8 mouse cellular contexts compared by ENCODE assay signal in genomic region chr2:174673592-174674286, GRCm38 (mm10). TPM values are rescaled to one million over a fixed set of nuclear protein-coding genes. Genes with fewer than 3 reads are reported as not detected.
A peak's percentile ranks its signal among the peaks of the same experiment; 100 is the strongest.
DNase-seq lines count a peak whose midpoint lies in the region; ATAC-seq lines count a peak whose summit lies in the region.

No protein-coding gene starts in this region.

- H3K4me3 ChIP-seq in hindbrain, embryonic 15.5 days: peak overlapping the region; percentile 43

- H3K4me1 ChIP-seq in hindbrain, embryonic 15.5 days (replicated peaks): peaks cover 11% of the 10 kb centered on the region

- no peaks in the 10 kb centered on the region for H3K36me3 ChIP-seq in hindbrain, embryonic 15.5 days

- ATAC-seq in hindbrain, embryonic 15.5 days (ENCODE audit: low FRiP score, low read depth): peak; percentile 87

- H3K9me3 ChIP-seq in hindbrain, embryonic 15.5 days: no peaks in the 10 kb centered on the region

- peak overlapping the region; percentile 40 for H3K9ac ChIP-seq in hindbrain, embryonic 15.5 days

- H3K27ac ChIP-seq in hindbrain, embryonic 15.5 days (replicated peaks): peak overlapping the region; percentile 57

- peak overlapping the region; percentile 93 for H3K4me2 ChIP-seq in hindbrain, embryonic 15.5 days

- H3K27me3 ChIP-seq in hindbrain, embryonic 15.5 days: 0 out of 2 replicates have a peak, but pooled peaks cover 6% of the 10 kb centered on the region

- DNase-seq in T-cell, adult 2 months (ENCODE audit: low spot score): peak; percentile 61
- DNase-seq in cerebellum, postnatal 36 days: peak; percentile 87 to 89
- DNase-seq in frontal cortex, postnatal 36 days (ENCODE audit: low spot score in 2 of 2): peak; percentile 88 to 90
- peak; percentile 57 for DNase-seq in left cerebral cortex, adult 11 months (ENCODE audit: low spot score)
- peak; percentile 86 to 90 for DNase-seq in lung, postnatal 4 days
- peak; percentile 93 for DNase-seq in retina, postnatal 1 day
- DNase-seq in thymus, postnatal 4 days: peak; percentile 95

- WGBS in hindbrain, embryonic 15.5 days: under 1% methylated on average over 25 of the region's 25 CpGs

RNA-seq across cellular contexts. Expression of gene Zfp831, which starts 30.4 kb away (rescaled TPM):
- 0.01 TPM in 1 of 2 replicates, not detected in the other for polyA plus RNA-seq in hindbrain, embryonic 15.5 days (2015; fragmentation: Nextera tagmentation; extraction: Ambion mirVana)

Comparison
In these comparisons a context has a peak if more than half of its experiments do, and no peak if none do; other contexts are left out.
1. Peak in every context shown above with its lines: DNase-seq, ATAC-seq, H3K4me3 ChIP-seq and H3K27ac ChIP-seq.